Mouse (Mus musculus) olfactory bulb, adult 2 months (tissue): ENCODE data around the gene Kcns1.

ENCODE experiments used
- CTCF ChIP-seq: fragments of 200-500 bp; IDR thresholded peaks from 2 replicates; pipeline ENCODE4 v1.5.1; 2012; ENCODE audit warnings: low read depth, mild to moderate bottlenecking, low read length, moderate library complexity; ENCODE audit not compliant: insufficient read depth
- POLR2A ChIP-seq: fragments of 200-500 bp; IDR thresholded peaks from 2 replicates; pipeline ENCODE4 v1.6.1; 2012; ENCODE audit warnings: mild to moderate bottlenecking, low read depth, low read length, moderate library complexity; ENCODE audit not compliant: insufficient read depth

DNA sequence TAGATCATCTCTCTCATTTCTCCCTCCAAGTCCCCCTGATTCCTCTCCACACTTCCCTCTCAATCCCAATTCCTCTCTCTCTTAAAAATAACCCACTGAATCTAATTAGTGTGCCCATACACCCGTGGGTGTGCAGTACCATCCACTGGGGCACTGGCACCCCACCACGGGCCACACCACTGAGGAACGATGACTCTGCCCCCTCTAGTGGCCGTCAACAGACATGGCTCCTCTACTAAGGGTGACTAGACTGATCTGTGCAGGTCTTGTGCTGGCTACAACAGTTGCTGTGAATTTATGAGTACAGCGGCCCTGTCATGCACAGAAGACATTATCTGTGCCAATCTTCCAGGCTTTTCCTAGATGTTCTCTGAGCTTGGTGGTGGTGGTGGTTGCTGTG, 17.8 kb upstream of the Kcns1 start:
- TF ChIP-seq CTCF (no peak), POLR2A (no peak)
